Mouse (Mus musculus) MEL (cell line): Measurements from ENCODE around the gene Cdkal1.

Experiments used
- CHD2 ChIP-seq: IDR thresholded peaks from 2 replicates; pipeline ENCODE4 v1.6.1; 2011; ENCODE audit warnings: low read length, improper control_type of control experiment
- CTCF ChIP-seq, 3 experiments: IDR thresholded peaks in 2 of 3; conservative IDR thresholded peaks in 1 of 3; 2 replicates each; pipeline ENCODE4 v1.5.1; 2011 to 2012; ENCODE audit warnings: low read length in 3 of 3, low read depth in 2 of 3, mild to moderate bottlenecking in 2 of 3, improper control_type of control experiment in 1 of 3, inconsistent platforms in 1 of 3, mixed read lengths in 1 of 3, moderate library complexity in 1 of 3; ENCODE audit not compliant: control insufficient read depth in 1 of 3, insufficient read depth in 1 of 3, poor library complexity in 1 of 3, severe bottlenecking in 1 of 3
- E2F4 ChIP-seq: IDR thresholded peaks from 2 replicates; pipeline ENCODE4 v1.6.1; 2011; ENCODE audit warnings: low read depth, low read length, improper control_type of control experiment, borderline replicate concordance
- EP300 ChIP-seq, 2 experiments: IDR thresholded peaks; 2 replicates each; pipeline ENCODE4 v1.6.1; 2011; ENCODE audit warnings: improper control_type of control experiment in 2 of 2, low read length in 2 of 2, low read depth in 1 of 2, mild to moderate bottlenecking in 1 of 2
- GABPA ChIP-seq: IDR thresholded peaks from 2 replicates; pipeline ENCODE4 v1.6.1; 2012; ENCODE audit warnings: low read depth, mild to moderate bottlenecking, inconsistent platforms, low read length, improper control_type of control experiment, moderate library complexity
- GATA1 ChIP-seq: IDR thresholded peaks from 2 replicates; pipeline ENCODE4 v1.6.1; 2011; ENCODE audit warnings: low read depth, low read length, improper control_type of control experiment
- POLR2A ChIP-seq, 2 experiments: IDR thresholded peaks; 2 replicates each; pipeline ENCODE4 v1.6.1; 2011 to 2012; ENCODE audit warnings: low read length in 2 of 2, mild to moderate bottlenecking in 2 of 2, control low read depth in 1 of 2, improper control_type of control experiment in 1 of 2, low read depth in 1 of 2, moderate library complexity in 1 of 2; ENCODE audit not compliant: control insufficient read depth in 1 of 2, insufficient read depth in 1 of 2, poor library complexity in 1 of 2
- RAD21 ChIP-seq: IDR thresholded peaks from 2 replicates; pipeline ENCODE4 v1.6.1; 2011; ENCODE audit warnings: mild to moderate bottlenecking, low read depth, low read length, improper control_type of control experiment
- TAL1 ChIP-seq: IDR thresholded peaks from 2 replicates; pipeline ENCODE4 v1.6.1; 2012; ENCODE audit warnings: mild to moderate bottlenecking, inconsistent platforms, low read length, moderate library complexity, mixed read lengths
- ZC3H11A ChIP-seq: IDR thresholded peaks from 2 replicates; pipeline ENCODE4 v1.6.1; 2012; ENCODE audit warnings: low read depth, mild to moderate bottlenecking, inconsistent platforms, low read length, improper control_type of control experiment
- ZKSCAN1 ChIP-seq: IDR thresholded peaks from 2 replicates; pipeline ENCODE4 v1.6.1; 2012; ENCODE audit warnings: low read depth, mild to moderate bottlenecking, inconsistent platforms, low read length, improper control_type of control experiment, moderate library complexity
- ZNF384 ChIP-seq: IDR thresholded peaks from 2 replicates; pipeline ENCODE4 v1.6.1; 2012; ENCODE audit warnings: low read depth, mild to moderate bottlenecking, inconsistent platforms, low read length, improper control_type of control experiment

GRCm38 (mm10) chr13:29752061-29752460, 103.4 kb downstream of the Cdkal1 start:
- TF ChIP-seq ZNF384 = no peak
- TF ChIP-seq GATA1 = no peak
- TF ChIP-seq ZC3H11A = no peak
- no peak for TF ChIP-seq POLR2A (IDR thresholded peaks at IDR 0.05; ENCODE audit: control insufficient read depth in 1 of 2, insufficient read depth in 1 of 2, low read depth in 1 of 2, low read length in 2 of 2, poor library complexity in 1 of 2)
- TF ChIP-seq E2F4 = no peak
- TF ChIP-seq CTCF (IDR thresholded peaks at IDR 0.05 in 2 of 3, conservative IDR thresholded peaks at IDR 0.05 in 1 of 3; ENCODE audit: control insufficient read depth in 1 of 3, insufficient read depth in 1 of 3, low read depth in 2 of 3, low read length in 3 of 3, poor library complexity in 1 of 3, severe bottlenecking in 1 of 3) = no peak
- no peak for TF ChIP-seq RAD21
- TF ChIP-seq EP300 (IDR thresholded peaks at IDR 0.05; ENCODE audit: low read depth in 1 of 2, low read length in 2 of 2) = no peak
- TF ChIP-seq GABPA = no peak
- no peak for TF ChIP-seq TAL1
- no peak for TF ChIP-seq ZKSCAN1
- TF ChIP-seq CHD2 = no peak
